Mouse (Mus musculus) heart, adult 2 months (tissue): Measurements from ENCODE around the gene Gm2a.

ENCODE experiments used
- CTCF ChIP-seq: fragments of 200-600 bp; IDR thresholded peaks from 2 replicates; pipeline ENCODE4 v1.8.1; 2022; ENCODE audit warnings: antibody characterized with exemption, mild to moderate bottlenecking, moderate library complexity
- POLR2A ChIP-seq: fragments of 200-500 bp; IDR thresholded peaks from 2 replicates; pipeline ENCODE4 v1.6.1; 2011; ENCODE audit warnings: mild to moderate bottlenecking, low read depth, low read length, control low read depth; ENCODE audit not compliant: insufficient read depth

GRCm38 (mm10) chr11:55093096-55093495 is 4.8 kb upstream of the Gm2a start:
- TF ChIP-seq POLR2A (no peak), CTCF (no peak)
